Mouse (Mus musculus) T-cell, adult 2 months (primary cell): ENCODE data around the gene Ltbr.

Source experiments
- DNase-seq: peaks from one replicate; pipeline ENCODE4 v3.0.0; 2022; ENCODE audit warnings: low spot score

Gene Ltbr

DNA sequence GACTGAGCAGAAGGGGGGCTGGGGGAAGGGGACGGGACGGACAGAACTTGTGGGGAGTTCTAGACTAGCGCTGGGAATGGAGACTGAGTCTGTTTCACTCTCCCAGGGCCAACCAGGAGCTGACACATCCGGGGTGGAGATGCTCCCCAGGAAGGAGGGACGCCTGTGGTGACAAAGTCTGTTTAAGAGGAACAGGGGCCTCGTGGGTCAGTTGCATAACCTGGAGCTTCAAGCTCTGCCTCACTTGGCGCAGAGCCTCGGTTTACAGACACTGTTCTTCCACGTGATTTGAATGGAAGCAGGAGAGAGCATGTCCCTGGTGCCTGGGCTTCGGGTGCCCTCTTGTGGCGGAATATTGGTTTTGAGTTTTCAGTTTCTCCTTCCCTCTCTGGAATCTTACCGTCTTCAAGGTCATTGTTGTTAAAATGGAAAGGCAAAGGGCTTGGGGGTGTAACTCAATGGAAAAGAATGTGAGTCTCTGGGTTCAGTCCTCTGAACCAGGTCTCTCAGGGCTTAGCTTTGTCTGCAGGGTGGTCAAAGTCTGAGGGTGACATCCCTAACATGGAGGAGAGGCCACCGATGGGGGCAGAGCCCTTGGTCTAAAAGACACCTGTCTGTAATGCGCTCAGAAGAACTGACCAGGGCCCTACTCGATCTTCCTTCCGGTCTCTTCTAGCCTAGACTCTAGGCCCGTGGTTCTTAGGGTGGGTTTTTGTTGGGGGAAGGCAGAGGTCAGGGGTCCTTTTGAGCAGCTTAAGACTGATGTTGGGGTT, 42.0 kb downstream of the Ltbr start:
- peak; percentile 85 for DNase-seq

DNA sequence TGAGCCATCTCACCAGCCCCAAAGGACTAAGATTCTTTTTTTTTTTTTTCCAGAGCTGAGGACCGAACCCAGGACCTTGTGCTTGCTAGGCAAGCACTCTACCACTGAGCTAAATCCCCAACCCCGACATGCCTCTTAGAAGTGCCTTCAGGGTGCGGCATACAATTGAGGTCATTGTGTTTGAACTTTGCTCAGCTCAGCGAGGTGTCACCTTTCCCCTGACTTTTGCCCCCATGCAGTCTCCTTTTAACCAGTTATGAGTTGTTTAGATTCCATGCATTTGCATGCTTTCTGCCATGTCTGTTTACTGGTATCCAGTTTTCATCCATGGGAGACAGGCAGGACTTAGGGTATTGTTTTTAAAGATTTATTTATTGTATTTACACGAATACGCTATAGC, 44.9 kb downstream of the Ltbr start:
- no peak for DNase-seq

DNA sequence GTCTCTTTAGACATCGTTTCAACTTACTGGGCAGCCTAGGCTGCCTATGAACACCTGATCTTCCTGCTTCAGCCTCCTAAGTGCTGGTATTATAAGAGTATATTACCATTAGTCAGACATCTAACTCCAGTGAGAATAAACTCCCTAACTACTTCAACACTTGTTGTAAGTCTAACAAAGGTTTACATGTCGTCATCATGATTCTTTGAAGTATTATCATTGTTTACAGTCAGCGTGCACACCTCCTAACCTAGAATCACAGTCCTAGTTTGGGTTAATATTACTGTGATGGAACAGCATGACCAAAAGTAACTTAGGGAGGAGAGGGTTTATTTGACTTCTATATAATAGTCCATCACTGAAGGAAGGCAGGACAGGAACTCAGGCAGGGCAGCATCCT, 46.2 kb downstream of the Ltbr start:
- no peak for DNase-seq

DNA sequence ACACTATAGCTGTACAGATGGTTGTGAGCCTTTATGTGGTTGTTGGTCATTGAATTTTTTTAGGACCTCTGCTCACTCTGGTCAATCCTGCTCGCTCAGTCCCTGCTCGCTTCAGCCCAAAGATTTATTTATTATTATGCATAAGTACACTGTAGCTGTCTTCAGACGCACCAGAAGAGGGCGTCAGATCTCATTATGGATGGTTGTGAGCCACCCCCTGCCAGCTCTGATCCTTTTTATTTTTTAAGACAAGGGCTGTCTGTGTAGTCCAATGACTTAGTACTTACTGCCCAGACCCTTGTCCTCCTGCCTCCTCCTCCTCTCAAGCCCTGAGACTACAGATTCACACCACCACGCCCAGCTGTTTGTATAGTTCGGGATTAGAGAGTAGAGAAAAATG, 47.1 kb downstream of the Ltbr start:
- DNase-seq = peak; percentile 37

DNA sequence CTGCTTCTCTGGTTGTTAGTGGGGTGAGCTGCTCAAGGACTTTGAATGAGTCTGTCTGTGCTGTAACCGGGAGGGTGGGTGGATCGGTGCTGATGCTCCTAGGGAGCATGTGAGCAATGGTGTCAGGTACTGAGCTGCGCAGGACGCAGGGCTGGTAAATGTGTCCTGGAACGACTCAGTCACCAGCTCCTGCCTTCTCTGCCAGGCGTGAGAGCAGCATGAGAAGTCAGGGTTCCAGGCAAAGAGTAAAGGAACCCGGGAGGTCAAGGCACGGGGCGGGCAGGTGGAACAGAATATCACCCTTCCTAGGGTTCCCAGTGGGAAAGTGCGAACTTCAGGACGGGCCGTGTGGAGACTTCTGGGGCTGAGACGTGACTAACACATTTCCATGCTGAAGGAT, 47.6 kb downstream of the Ltbr start:
- DNase-seq = peak; percentile 22

DNA sequence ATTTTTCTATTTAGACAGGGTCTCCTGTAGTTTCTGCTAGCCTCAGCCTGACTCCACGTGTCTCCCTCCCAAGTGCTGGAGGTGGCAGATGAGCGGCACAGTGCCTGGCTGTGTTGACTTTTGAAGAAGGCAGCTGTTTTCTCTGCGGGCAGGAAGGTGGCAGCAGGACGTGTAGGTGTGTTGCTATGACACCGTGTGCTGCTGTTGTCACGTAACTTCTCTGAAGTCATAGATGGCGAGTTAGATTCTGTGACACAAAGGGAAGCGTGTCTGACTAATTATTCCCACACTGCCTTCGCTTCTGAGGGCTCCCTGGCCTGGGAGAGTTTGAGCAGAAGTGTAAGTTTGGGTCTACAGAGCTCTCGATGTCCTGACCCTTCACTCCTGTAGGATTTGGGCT, 48.4 kb downstream of the Ltbr start:
- peak; percentile 94 for DNase-seq

DNA sequence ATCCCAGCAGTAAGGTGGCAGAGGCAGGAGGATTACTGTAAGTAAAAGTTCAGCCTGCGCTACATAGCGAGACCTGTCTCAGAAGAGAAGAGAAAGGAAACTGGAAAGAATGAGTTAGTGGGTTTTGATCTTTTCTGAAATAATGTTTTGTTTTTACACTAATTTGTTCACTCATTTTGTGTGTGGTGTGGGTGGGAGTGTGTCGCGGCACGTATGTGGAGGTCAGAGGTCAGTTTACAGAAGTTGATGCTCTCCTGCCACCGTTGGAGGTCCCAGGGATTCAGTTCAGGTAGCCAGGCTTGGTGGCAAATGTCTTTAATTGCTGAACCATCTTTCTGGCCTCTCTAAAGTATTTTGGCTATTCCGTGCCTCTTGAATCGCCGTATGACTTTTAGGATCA, 49.5 kb downstream of the Ltbr start:
- DNase-seq = no peak

DNA sequence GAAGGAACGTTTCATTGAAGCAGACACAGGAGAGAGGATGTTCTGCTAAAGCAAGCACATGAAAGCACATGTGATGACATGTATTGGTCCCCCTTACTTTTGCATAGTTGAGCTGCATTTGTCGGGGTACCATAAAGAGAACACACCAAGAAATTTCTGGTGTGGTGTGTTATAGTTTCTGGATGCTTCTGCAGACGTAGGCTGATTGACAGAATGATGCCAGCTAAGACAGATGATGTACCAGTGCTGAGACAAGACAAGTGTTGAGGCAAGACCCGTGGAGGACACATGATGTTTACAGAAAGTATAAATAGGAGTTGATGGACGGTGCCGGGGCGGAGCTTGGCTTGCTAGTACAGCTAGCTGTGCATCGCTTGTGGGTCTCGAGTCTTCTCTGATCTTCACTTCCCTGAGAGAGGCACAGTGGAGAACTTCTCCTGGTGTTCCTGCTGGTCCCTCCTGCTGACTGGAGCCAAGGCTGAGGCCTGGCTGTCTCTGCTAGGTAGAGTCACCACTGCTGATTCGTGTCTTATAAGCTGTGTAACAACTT, 53.6 kb downstream of the Ltbr start:
- DNase-seq = peak; percentile 17
